Comparison of ENCODE assay signal across 9 mouse cellular contexts in the genomic region with DNA sequence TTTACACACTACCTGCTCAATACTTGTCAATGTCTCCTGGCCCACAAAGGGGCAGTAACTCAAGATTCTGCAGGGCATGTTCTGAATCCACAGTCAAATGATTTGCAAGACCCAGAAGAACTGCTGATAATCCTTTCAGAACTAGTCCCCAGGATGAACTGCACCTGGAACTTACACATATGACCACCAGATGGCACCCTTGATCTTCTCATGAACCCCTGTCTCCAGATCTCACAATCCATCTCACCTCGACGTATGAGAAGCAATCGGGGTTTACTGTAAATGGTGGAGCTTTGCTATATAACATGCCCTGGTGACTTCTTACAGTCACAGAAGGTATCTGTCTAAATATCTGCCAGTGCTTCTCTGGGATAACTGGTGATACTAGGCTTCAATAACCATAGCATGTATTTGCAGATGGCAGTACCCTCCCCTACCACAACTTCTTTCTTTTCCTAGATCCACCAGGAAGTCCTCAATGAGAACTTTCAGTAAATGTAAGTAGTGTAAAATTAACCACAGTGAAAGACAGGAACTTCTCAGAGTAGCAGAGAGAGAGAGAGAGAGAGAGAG. TPM values are rescaled to one million over a fixed set of nuclear protein-coding genes. Genes with fewer than 3 reads are reported as not detected.
DNase-seq lines count a peak whose midpoint lies in the region; ATAC-seq and TF ChIP-seq lines count a peak whose summit lies in the region.
"Had no signal": no experiment of that assay in that cellular context is flagged by ENCODE, and none has a peak within 500 bp of the region (broad histone marks: within the 10 kb centered on the region; RNA-seq: fewer than 3 reads in every experiment).

No protein-coding gene starts in this region.

- H3K27me3 ChIP-seq in liver, embryonic 12.5 days (replicated peaks), result no peaks in the 10 kb centered on the region
- no peaks in the 10 kb centered on the region for H3K27me3 ChIP-seq in embryonic facial prominence, embryonic 14.5 days (replicated peaks; ENCODE audit: control insufficient read depth, insufficient read depth, low read length)
- no peaks in the 10 kb centered on the region for H3K27me3 ChIP-seq in intestine, embryonic 15.5 days (replicated peaks)
- no peaks in the 10 kb centered on the region for H3K27me3 ChIP-seq in midbrain, embryonic 10.5 days (ENCODE audit: low read depth, poor library complexity, severe bottlenecking)
- H3K27me3 ChIP-seq in splenic B cell, adult 2 months (ENCODE audit: control insufficient read depth, insufficient read depth, low read length, poor library complexity, severe bottlenecking), result no peaks in the 10 kb centered on the region

- H3K9ac ChIP-seq in liver, embryonic 12.5 days, result no peak overlapping the region
- no peak overlapping the region for H3K9ac ChIP-seq in embryonic facial prominence, embryonic 14.5 days (ENCODE audit: low read depth, low read length)
- no peak overlapping the region for H3K9ac ChIP-seq in intestine, embryonic 15.5 days

- H3K36me3 ChIP-seq in liver, embryonic 12.5 days, result no peaks in the 10 kb centered on the region
- no peaks in the 10 kb centered on the region for H3K36me3 ChIP-seq in embryonic facial prominence, embryonic 14.5 days (ENCODE audit: control insufficient read depth, insufficient read depth, low read length)
- H3K36me3 ChIP-seq in intestine, embryonic 15.5 days, result no peaks in the 10 kb centered on the region
- H3K36me3 ChIP-seq in midbrain, embryonic 10.5 days, result no peaks in the 10 kb centered on the region
- no peaks in the 10 kb centered on the region for H3K36me3 ChIP-seq in splenic B cell, adult 2 months (ENCODE audit: control insufficient read depth, insufficient read depth, low read length, poor library complexity, severe bottlenecking)

- H3K27ac ChIP-seq in liver, embryonic 12.5 days, result no peak overlapping the region
- no peak overlapping the region for H3K27ac ChIP-seq in embryonic facial prominence, embryonic 14.5 days (replicated peaks; ENCODE audit: low read depth, low read length)
- no peak overlapping the region for H3K27ac ChIP-seq in intestine, embryonic 15.5 days
- no peak overlapping the region for H3K27ac ChIP-seq in left cerebral cortex, adult 2 months
- no peak overlapping the region for H3K27ac ChIP-seq in midbrain, embryonic 10.5 days (replicated peaks)

- DNase-seq in liver, result peak; percentile 9
- DNase-seq in adrenal gland, postnatal 36 days, result peak; percentile 18 to 28
- DNase-seq in embryonic facial prominence, embryonic 14.5 days (ENCODE audit: low spot score), result peak; percentile 70
- DNase-seq in left cerebral cortex, adult 2 months (ENCODE audit: extremely low spot score in 1 of 2, low spot score in 2 of 2), result peak; percentile 18 to 26
- peak; percentile 37 for DNase-seq in midbrain, embryonic 10.5 days (ENCODE audit: low spot score)
- peak; percentile 69 for DNase-seq in splenic B cell, adult 2 months (ENCODE audit: low read depth, low spot score)

- peak; percentile 66 for TF ChIP-seq CTCF in left cerebral cortex, adult 2 months (IDR thresholded peaks at IDR 0.05)

- intact Hi-C loops in left cerebral cortex, adult 2 months (cut with DNase I), result loop anchor here (1.0 to 5.0 kb wide), 2 partner anchors 672 to 749 kb away; no protein-coding TSS in a partner anchor

- no peak overlapping the region for H3K4me2 ChIP-seq in liver, embryonic 12.5 days
- no peak overlapping the region for H3K4me2 ChIP-seq in embryonic facial prominence, embryonic 14.5 days (ENCODE audit: low read depth, low read length)
- no peak overlapping the region for H3K4me2 ChIP-seq in intestine, embryonic 15.5 days (replicated peaks)

- ATAC-seq in liver, embryonic 12.5 days, result no peak
- ATAC-seq in embryonic facial prominence, embryonic 14.5 days (ENCODE audit: low read depth), result peak; percentile 65; the same call in 1 of the 2 replicates
- peak; percentile 69; the same call in 1 of the 2 replicates for ATAC-seq in intestine, embryonic 15.5 days

- no peaks in the 10 kb centered on the region for H3K9me3 ChIP-seq in liver, embryonic 12.5 days (replicated peaks)
- no peaks in the 10 kb centered on the region for H3K9me3 ChIP-seq in embryonic facial prominence, embryonic 14.5 days (ENCODE audit: control insufficient read depth, low read length)
- H3K9me3 ChIP-seq in intestine, embryonic 15.5 days, result no peaks in the 10 kb centered on the region
- H3K9me3 ChIP-seq in midbrain, embryonic 10.5 days (replicated peaks), result no peaks in the 10 kb centered on the region

- no peak overlapping the region for H3K4me3 ChIP-seq in liver, embryonic 12.5 days
- H3K4me3 ChIP-seq in embryonic facial prominence, embryonic 14.5 days (ENCODE audit: low read depth, low read length), result no peak overlapping the region
- no peak overlapping the region for H3K4me3 ChIP-seq in intestine, embryonic 15.5 days (replicated peaks)
- no peak overlapping the region for H3K4me3 ChIP-seq in left cerebral cortex, adult 2 months
- no peak overlapping the region for H3K4me3 ChIP-seq in midbrain, embryonic 10.5 days

- 24% methylated on average over 3 of the region's 3 CpGs for WGBS in liver, embryonic 12.5 days (ENCODE audit: insufficient replicate concordance)
- WGBS in embryonic facial prominence, embryonic 14.5 days, result 6% methylated on average over 3 of the region's 3 CpGs
- WGBS in intestine, embryonic 15.5 days, result 10% methylated on average over 3 of the region's 3 CpGs
- 32% methylated on average over 3 of the region's 3 CpGs for WGBS in midbrain, embryonic 10.5 days

- no peaks in the 10 kb centered on the region for H3K4me1 ChIP-seq in liver, embryonic 12.5 days
- H3K4me1 ChIP-seq in embryonic facial prominence, embryonic 14.5 days (ENCODE audit: control insufficient read depth, insufficient read depth, low read length), result no peaks in the 10 kb centered on the region
- H3K4me1 ChIP-seq in intestine, embryonic 15.5 days (replicated peaks), result no peaks in the 10 kb centered on the region
- no peaks in the 10 kb centered on the region for H3K4me1 ChIP-seq in midbrain, embryonic 10.5 days

RNA-seq across cellular contexts. Expression of gene Cst10, which starts 54.5 kb away (rescaled TPM):
- polyA plus RNA-seq in liver, embryonic 12.5 days (2016; fragmentation: Nextera tagmentation; extraction: Ambion mirVana), result not detected in 2 replicates
- total RNA-seq in adrenal gland, postnatal 36 days (2021), result not detected
- polyA plus RNA-seq in embryonic facial prominence, embryonic 14.5 days (2014; fragmentation: Nextera tagmentation; extraction: Ambion mirVana), result not detected in 2 replicates
- not detected in 2 replicates for polyA plus RNA-seq in intestine, embryonic 15.5 days (2015; fragmentation: Nextera tagmentation; extraction: Ambion mirVana)
- not detected for total RNA-seq in left cerebral cortex, adult 2 months (2021)
- not detected in 2 replicates for polyA plus RNA-seq in midbrain, embryonic 10.5 days (2016; fragmentation: Nextera tagmentation; extraction: Ambion mirVana)
- polyA plus RNA-seq: liver, embryonic 16.5 days had no signal

Comparison
In these comparisons a context has a peak if more than half of its experiments do, and no peak if none do; other contexts are left out.
1. DNase-seq: peak in every context shown above with its lines; median percentile 70 in embryonic facial prominence, embryonic 14.5 days; 69 in splenic B cell, adult 2 months; 37 in midbrain, embryonic 10.5 days; 23 in adrenal gland, postnatal 36 days; 22 in left cerebral cortex, adult 2 months; 9 in liver.